Mouse (Mus musculus): ENCODE measurements around the gene Lrrn4.

DNA sequence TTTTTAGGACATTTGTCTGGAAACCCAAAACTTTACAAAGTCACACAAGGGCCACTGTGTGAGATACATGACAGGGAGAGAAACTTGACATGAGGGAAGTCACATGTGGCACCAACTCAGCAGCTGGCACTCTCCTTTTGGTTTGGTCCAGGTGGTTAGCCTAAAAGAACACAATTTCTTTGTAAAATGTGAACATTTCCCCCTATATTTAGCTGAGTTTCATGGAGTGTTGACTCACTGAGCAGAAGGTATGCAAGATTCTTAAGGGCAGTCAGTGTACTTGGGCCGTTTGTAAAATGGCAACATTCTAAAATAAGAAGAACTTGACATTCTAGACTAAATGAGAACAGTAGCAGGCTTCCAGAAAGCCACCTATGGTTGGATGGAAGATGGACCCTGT lies 34.1 kb upstream of the Lrrn4 start:
- no peak for TF ChIP-seq POLR2A (IDR thresholded peaks at IDR 0.05; ENCODE audit: insufficient read depth, low read depth, low read length)
- TF ChIP-seq CTCF (IDR thresholded peaks at IDR 0.05; ENCODE audit: insufficient read depth, low read depth, low read length) = no peak

Measured in olfactory bulb, adult 2 months (tissue).